Mouse (Mus musculus): ENCODE results near the gene Psmb8. TPM values are rescaled to one million over a fixed set of nuclear protein-coding genes. Genes with fewer than 3 reads are reported as not detected.

Psmb8 gene
- total RNA-seq, 2 experiments from 2014 or later = 1.3 to 1.9 TPM

DNA sequence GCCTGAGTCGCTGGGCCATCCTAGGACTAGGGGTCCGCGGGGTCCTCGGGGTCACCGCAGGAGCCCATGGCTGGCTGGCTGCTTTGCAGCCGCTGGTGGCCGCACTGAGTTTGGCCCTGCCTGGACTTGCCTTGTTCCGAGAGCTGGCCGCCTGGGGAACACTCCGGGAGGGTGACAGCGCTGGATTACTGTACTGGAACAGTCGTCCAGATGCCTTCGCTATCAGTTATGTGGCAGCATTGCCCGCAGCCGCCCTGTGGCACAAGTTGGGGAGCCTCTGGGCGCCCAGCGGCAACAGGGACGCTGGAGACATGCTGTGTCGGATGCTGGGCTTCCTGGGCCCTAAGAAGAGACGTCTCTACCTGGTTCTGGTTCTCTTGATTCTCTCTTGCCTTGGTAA is 9.5 kb upstream of the Psmb8 start:
- intact Hi-C loops (cut with DNase I) = no loop called here

DNA sequence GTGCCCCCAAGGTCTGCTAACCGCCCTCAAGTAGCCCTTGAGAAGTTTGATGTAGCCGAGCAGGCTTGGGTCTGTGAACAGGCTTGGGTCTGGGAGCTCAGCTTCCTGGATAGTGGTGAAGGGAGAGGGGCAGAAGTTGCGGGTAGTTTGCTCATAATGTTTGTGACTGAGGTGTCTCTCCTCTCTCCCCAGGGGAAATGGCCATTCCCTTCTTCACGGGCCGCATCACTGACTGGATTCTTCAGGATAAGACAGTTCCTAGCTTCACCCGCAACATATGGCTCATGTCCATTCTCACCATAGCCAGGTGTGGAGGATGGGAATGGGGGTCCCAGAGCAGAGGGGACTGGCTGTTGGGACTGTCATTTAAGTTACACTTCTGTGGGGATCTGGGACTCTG is 8.5 kb upstream of the Psmb8 start:
- intact Hi-C loops (cut with DNase I) = no loop called here
- no peak for DNase-seq

More for the DNA sequence above, 9.5 kb upstream of the Psmb8 start:
- DNase-seq = peak; percentile 6

DNA sequence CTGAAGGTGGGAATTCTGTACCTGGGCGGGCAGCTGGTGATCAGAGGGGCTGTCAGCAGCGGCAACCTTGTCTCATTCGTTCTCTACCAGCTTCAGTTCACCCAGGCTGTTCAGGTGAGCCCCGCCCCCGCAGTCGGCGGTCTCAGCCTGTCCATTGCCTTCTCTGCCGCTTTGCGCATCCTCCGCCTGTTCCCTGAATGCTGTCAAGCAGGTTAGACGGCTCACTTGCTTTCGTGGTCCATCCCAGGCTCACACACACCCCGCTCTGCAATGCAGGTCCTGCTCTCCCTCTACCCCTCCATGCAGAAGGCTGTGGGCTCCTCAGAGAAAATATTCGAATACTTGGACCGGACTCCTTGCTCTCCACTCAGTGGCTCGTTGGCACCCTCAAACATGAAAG is 4.7 kb upstream of the Psmb8 start:
- intact Hi-C loops (cut with DNase I) = no loop called here
- DNase-seq = no peak

DNA sequence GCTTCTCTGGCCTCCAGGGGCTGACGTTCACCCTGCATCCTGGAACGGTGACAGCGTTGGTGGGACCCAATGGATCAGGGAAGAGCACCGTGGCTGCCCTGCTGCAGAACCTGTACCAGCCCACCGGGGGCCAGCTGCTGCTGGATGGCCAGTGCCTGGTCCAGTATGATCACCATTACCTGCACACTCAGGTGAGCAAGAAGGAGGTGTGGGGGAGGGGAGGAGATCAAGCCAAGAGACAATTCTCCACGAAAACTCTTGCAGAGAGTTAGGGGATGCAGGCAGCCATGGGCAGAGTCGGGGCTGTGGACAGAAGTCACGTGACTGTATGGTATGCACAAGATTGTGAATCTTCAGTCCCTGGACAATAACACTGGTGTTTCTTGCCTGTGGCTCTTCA is 4.1 kb upstream of the Psmb8 start:
- DNase-seq = no peak
- intact Hi-C loops (cut with DNase I) = no loop called here

DNA sequence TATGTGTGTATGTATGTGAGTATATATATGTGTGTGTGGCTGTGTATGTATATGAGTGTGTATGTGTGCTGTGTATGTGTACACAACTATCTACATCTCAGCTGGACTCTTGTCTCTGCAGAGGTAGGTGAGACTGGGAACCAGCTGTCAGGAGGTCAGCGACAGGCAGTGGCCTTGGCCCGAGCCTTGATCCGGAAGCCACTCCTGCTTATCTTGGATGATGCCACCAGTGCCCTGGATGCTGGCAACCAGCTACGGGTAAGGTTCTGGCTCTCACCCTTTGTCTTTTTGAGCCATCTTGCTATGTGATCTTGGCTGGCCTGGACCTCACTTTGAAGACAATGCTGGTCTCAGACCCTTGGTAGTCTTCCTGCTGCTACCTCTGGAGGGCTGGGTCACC is 2.8 kb upstream of the Psmb8 start:
- DNase-seq = no peak
- intact Hi-C loops (cut with DNase I) = no loop called here

DNA sequence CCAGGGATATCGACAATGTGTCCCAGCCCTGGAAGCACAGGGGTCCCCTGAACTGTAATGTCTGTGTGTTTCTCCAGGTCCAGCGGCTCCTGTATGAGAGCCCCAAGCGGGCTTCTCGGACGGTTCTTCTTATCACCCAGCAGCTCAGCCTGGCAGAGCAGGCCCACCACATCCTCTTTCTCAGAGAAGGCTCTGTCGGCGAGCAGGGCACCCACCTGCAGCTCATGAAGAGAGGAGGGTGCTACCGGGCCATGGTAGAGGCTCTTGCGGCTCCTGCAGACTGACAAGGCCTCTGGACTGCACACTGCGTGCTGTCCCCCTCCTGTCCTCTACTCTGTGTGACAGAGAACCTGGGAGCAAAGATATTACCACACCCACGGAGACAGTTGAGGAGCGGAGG is 1.0 kb upstream of the Psmb8 start:
- no peak for DNase-seq
- intact Hi-C loops (cut with DNase I) = no loop called here

DNA sequence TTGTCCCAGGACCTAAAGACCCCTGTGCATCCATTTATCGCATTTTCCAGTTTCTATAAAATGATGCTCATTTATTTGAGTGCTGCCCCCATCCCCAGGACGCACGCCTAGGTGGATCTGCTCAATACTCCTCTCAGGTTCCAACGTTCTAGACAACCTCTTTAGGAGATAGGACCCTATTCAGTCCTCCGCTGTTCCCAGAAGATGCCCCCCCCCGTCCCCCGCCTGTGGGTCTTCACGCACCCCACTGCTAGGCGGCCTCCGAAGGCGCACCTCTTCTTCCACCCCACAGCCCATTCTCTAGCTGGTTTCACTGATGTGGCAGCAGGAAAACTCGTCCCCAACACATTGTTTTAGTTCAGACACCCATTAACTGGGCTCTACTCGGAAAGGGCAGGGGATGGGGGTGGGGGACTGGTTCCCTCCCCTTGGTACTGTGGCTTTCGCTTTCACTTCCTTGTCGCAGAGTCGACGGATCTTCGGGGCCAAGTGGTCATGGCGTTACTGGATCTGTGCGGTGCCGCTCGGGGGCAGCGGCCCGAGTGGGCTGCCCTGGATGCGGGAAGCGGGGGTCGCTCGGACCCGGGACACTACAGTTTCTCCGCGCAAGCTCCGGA is 491 bp downstream of the Psmb8 start:
- no peak for DNase-seq
- intact Hi-C loops (cut with DNase I) = loop anchor here (2.0 kb wide), 1 partner anchor 27 kb away; no protein-coding TSS in a partner anchor

DNA sequence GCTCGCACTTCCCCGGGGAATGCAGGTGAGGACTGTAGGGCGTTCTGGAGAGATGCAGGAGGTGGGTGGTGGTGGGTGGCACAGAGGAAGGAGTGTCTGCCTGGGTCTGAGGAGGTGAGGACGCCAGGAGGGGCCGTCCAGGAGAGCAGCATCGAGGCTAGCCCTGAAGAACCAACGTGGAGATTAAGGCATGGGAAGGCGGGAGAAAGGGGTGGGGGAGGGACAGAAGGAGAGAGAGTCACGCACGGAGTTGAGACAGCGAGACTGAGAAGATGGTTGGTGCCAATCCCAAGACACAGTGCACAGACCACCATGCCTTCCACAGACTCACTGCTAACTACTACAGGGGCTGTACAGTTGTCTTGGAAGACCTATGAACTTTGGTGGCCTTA is 996 bp downstream of the Psmb8 start:
- intact Hi-C loops (cut with DNase I) = loop anchor here (2.0 kb wide), 1 partner anchor 28 kb away; no protein-coding TSS in a partner anchor
- DNase-seq = no peak

DNA sequence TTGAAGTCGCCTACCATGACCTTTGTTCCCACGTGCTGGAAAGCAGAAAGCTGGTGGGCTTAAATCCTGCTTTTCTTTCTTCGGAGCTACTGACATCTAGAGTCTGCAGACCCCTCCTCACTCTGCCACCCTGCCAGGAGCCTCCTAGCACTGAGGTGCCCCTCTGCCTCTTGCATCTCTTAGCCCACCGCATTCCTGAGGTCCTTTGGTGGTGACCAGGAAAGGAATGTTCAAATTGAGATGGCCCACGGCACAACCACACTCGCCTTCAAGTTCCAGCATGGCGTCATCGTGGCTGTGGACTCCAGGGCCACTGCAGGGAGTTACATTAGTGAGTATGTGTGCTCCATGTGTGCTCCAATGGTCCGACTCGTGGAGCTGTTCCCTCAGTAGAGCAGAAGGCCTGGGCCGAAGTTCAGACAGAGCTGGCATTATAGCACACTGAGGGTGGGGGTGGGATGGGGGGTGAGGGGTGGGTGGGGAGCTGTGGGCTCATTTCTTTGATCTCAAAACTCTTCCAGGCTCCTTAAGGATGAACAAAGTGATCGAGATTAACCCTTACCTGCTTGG is 1.6 kb downstream of the Psmb8 start:
- no peak for DNase-seq
- intact Hi-C loops (cut with DNase I) = loop anchor here (2.0 kb wide), 1 partner anchor 28 kb away; no protein-coding TSS in a partner anchor

DNA sequence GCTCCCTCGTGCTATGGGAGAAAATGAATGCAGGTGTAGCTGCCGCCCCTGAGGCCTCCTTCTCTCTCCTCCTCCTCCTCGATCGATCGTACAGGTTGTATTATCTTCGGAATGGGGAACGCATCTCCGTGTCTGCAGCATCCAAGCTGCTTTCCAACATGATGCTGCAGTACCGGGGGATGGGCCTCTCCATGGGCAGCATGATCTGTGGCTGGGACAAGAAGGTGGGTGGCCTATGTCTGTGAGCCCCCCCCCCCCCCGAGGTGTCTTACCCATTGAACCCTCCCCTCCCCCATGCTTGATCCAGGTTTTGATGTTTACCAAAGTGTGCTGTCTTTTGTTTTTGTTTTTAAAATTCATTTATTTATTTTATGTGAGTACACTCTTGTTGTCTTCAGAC is 2.5 kb downstream of the Psmb8 start:
- DNase-seq = no peak
- intact Hi-C loops (cut with DNase I) = no loop called here

DNA sequence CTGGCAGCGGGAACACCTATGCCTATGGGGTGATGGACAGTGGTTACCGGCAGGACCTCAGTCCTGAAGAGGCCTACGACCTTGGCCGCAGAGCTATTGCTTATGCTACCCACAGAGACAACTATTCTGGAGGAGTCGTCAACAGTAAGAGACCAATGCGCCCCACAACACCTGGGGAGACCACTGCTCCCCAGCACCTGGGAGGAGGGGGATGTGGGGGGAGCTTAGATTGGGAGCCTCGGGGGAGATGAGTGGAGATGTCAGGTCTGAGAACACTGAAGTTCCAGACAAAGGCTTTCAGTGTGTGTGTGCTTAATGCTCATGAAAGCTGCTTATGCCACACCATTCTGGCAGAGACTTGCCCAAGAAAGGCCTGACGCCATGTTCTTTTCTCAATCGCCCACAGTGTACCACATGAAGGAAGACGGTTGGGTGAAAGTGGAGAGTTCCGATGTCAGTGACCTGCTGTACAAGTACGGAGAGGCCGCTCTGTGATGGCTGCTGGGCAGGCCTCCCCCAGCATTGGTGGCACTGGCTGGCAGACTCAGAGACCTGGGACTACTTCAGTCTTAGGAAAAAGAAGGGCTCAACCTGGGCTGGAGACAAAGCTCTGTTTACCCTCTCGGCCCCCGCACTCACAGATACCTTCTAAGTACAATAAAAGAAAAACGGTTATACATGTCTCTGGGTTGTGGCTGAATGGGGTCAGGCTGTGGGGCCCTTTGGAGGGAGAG is 3.4 kb downstream of the Psmb8 start:
- intact Hi-C loops (cut with DNase I) = no loop called here
- DNase-seq = no peak

DNA sequence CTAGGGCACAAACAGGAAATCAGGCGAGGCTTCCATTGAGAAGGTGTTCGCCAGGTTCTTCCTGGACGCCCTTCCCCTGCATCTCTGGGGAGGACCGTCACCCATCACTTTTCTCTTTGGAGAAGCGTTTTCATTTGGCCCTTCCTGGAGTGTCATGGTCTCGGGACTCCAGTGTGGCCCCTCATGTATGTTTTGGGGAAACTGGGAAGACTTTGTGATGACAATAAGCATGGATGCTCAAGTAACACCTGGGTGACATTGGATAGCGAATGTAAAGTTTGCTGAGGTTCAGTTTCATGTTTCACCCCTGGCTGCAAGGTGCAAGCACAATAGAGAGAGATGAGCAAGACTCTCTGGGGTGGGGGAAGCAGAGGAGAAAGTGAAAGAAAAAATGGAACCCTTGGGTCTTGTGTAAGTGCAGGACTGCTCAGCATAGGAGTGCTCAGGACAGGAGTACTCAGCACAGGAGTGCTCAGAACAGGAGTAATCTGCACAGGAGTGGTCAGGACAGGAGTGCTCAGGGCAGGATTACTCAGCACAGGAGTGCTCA is 4.1 kb downstream of the Psmb8 start:
- intact Hi-C loops (cut with DNase I) = no loop called here

DNA sequence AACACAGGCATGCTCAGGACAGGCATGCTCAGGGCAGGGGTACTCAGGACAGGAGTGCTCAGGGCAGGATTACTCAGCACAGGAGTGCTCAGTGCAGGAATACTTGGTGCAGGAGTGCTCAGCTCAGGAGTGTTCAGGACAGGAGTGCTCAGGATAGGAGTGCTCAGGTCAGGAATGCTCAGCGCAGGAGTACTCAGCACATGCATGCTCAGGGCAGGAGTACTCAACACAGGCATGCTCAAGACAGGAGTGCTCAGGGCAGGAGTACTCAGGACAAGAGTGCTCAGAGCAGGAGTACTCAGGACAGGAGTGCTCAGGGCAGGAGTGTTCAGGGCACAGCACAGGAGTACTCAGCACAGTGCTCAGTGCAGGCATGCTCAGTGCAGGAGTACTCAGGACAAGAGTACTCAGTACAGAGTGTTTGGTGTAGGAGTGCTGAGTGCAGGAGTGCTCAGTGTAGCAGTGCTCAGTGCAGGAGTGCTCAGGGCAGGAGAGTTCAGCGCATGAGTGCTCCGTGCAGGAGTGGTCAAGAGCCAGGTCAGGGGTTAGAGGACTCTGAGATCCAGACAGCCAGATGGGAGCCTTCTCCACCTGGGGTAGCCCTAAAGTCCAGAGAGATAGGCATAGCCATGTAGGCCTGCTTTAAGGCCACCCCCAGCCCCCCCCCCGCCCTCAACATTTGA is 5.4 kb downstream of the Psmb8 start:
- intact Hi-C loops (cut with DNase I) = no loop called here
- DNase-seq = no peak

More for the DNA sequence above, 4.1 kb downstream of the Psmb8 start:
- no peak for DNase-seq

DNA sequence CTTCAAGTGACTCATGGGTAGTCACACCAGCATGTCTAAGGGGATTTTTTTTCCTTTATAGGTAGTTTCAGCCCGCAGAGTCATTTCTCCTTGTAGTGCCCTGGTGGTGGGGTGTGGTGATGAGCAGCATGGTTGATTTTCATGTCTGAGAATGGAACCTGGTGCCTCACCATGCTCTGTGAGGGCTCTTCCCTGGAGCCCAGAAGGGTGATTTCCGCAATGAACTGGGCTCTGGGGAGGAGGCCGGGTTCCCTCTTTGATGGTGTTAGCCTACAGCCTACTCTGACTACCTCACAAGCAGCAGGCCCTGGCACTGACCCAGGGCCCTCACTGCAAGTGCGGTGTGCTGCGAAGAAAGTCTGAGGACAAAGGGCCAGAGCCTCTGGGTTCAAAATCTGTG is 5.9 kb downstream of the Psmb8 start, which contains the start of gene Tap2:
Tap2 (plus strand) TSS at position 84 of the 400 bp plus-strand sequence.
- no peak for DNase-seq
- intact Hi-C loops (cut with DNase I) = no loop called here

DNA sequence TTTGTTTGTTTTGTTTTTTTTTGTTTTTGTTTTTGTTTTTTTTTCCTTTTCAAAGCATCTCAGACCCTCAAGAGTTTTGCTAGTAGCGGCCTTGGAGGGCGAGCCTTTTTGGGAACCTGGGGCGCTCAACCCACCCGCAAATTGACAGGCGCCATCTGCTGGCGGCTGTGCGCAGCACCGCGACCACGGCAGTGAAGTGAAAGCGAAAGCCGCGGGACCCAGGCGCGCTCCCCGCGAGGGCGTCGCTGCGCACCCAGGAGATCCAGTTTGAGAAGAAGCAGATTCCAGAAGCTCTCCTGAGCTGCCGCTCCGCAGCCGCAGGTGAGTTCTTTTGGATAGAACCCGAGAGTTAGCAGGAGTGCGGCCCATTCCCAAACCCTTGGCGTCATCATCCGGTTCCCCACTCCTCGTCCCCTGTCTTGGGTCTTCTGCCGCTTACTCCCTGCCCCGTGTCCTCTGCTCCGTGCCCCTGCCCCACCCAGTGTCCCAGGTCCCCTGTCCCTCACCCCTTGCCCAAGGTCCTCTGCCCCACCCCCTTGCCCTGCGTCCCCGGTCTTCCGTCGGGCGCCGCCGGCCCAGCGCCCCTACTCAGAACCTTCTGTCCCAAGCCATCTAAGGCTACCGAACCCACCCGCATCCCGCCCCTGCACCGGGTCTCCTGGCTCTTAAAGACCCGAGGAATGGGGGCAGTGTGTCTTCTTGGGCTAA is 6.9 kb downstream of the Psmb8 start:
- intact Hi-C loops (cut with DNase I) = no loop called here
- peak; percentile 83 for DNase-seq

DNA sequence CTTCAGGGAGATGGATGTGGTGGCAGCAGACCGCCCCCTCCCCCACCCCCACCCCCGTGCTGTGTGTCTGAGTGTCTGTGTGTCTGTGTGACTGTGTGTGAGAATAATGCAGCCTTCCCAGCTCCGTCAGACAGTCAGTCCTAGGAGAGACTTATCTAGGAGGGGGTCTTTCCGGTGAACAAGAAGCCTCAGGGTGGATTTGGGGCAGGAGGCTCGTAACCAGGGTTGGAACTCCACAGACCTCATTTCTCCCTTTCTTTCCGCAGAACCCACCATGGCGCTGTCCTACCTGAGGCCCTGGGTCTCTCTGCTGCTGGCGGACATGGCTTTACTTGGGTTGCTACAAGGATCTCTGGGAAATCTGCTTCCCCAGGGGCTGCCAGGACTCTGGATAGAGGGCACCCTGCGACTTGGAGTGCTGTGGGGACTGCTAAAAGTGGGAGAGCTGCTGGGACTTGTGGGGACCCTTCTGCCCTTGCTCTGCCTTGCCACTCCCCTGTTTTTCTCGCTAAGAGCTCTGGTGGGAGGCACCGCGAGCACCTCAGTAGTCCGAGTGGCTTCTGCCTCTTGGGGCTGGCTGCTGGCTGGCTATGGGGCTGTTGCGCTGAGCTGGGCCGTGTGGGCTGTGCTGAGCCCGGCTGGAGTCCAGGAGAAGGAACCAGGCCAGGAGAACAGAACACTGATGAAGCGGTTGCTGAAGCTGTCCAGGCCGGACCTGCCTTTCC is 7.7 kb downstream of the Psmb8 start:
- DNase-seq = no peak
- intact Hi-C loops (cut with DNase I) = no loop called here

DNA sequence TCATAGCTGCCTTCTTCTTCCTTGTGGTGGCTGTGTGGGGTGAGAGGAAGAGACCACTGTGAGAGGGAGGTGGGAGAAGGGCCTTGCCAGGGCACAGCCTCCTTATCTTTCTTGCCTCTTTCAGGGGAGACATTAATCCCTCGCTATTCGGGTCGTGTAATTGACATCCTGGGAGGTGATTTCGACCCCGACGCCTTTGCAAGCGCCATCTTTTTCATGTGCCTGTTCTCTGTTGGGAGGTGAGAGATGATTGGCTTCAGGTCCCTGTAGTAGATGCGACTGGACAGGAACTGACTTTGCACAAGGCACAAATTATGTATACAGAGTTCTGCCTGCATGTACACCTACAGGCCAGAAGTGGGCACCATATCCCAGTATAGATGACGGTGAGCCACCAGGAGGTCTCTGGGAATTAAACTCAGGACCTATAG is 8.2 kb downstream of the Psmb8 start:
- DNase-seq = no peak
- intact Hi-C loops (cut with DNase I) = no loop called here

DNA sequence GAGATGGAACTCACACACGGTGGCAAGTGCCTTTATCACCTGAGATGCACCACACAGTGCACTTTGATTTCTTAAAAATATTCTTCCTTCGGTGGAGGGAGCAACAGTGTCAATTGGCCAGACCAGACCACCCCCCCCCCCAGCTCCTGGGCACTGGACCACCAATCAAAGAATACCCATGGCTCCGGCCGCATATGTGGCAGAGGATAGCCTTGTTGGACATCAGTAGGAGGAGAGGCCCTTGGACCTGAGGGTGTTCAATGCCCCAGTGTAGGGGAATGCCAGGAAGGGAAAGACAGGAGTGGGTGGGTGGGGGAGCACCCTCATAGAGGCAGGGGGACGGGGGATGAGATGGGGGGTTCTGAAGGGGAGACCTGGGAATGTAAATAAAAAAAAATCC is 9.2 kb downstream of the Psmb8 start:
- intact Hi-C loops (cut with DNase I) = no loop called here
- DNase-seq = no peak

DNA sequence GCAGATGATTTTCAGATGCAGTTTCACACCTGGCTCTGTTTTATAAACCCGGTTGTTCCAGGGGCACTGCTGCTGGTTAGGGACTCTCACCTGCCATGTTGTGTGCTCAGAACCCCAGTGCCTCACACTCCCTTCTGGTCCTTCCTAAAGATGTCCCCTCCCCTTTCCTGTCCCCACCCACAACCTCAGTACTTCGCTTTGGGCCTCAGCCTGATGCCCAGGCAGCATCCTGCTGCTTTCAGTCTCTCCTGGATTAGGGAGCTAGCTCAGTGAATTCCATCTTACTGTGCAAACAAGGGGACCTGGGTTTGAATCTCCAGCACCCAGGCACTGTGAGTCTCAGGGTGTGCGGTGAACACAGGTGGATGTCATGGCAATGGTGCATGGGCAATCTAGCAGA is 9.9 kb downstream of the Psmb8 start:
- DNase-seq = no peak
- intact Hi-C loops (cut with DNase I) = no loop called here

DNA sequence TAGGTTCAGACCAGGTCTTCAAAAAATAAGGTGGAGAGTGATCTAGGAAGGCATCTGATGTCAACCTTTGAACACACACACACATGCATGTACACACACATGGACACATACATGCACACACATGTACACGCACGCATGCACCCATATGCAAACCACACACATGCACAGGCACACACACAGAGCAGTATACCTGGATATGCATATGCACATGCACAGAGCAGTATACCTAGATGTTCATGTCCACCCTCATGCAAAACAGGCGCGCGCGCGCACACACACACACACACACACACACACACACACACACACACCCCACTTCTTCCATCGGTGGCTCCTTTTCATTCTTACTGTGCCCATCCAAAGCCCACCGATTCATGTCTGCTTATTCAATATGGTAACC is 10.3 kb downstream of the Psmb8 start:
- no peak for DNase-seq

More for the DNA sequence above, 10.3 kb downstream of the Psmb8 start:
- intact Hi-C loops (cut with DNase I) = no loop called here

All from left cerebral cortex, postnatal 4 days (tissue).